Mouse (Mus musculus) kidney, postnatal 4 days (tissue): ENCODE results near the gene Gm3383.
"Not testable (repeated sequence)": the region's sequence is repeated elsewhere in the genome, so short reads cannot be mapped to it uniquely, and the experiment has no call there.

Experiments
- DNase-seq, 2 experiments: peaks; one replicate each; pipeline ENCODE4 v3.0.0; 2021; ENCODE audit warnings: mixed read lengths in 2 of 2

Gene Gm3383

GRCm38 (mm10) chr14:5807882-5808281 is at the start of gene Gm3383:
TSS of gene Gm3383 (minus strand) at chr14:5807982.
- DNase-seq = not testable (repeated sequence)

GRCm38 (mm10) chr14:5855911-5856310 is 48.1 kb upstream of the Gm3383 start:
- DNase-seq = peak in 1 of 2 experiments; percentile 0

GRCm38 (mm10) chr14:5830229-5830628 is 22.4 kb upstream of the Gm3383 start, which contains the start of gene Gm3424:
TSS of gene Gm3424 (minus strand) at chr14:5830329.
- not testable (repeated sequence) for DNase-seq

GRCm38 (mm10) chr14:5812699-5813356 is 5.0 kb upstream of the Gm3383 start:
- DNase-seq = not testable (repeated sequence)

DNA sequence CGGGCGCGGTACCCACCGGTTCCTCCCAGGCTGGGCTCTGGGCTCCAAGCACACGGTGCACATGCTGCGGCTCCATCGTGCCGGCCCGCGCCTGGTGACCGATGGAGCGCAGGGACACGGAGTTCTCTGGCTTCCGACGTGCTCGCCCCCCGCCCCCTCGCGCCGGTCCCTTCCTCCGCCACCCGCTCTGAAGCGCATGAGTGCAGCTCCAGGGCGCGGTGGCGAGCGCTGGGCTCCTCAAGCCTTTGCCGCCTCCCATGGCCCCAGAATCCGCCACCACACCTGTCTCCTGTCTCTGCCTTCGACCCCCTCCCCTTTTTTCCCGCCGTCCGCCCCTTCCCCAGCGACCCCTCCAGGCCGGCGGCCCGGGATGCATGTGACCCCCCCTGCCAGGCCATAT is 66.3 kb downstream of the Gm3383 start, which contains the start of gene Gm3373:
Gene Gm3373 (minus strand): TSS at position 101 of the 400 bp plus-strand sequence.
- not testable (repeated sequence) for DNase-seq

DNA sequence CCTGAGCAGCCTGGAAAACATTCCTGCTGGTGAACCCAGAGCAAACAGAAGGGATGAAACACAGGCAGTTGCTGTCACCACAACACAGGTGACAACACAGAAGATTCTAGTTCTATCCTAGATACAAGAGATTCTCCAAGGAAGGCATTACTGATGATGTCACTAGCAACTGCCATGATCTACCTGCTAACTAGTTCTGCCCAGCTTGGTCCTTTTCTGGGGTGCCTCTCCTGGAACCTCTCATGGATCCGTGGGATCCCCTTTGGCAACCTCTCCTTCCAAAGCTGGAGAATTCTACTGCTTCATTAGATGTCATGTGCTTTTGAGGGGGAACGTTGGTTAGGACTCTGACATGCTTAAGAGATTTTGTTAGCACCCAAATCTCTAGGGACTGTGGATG is 120.4 kb downstream of the Gm3383 start, which contains the start of gene Gm9603:
Gene Gm9603 (minus strand): TSS at position 101 of the 400 bp plus-strand sequence.
- DNase-seq = not testable (repeated sequence)

DNA sequence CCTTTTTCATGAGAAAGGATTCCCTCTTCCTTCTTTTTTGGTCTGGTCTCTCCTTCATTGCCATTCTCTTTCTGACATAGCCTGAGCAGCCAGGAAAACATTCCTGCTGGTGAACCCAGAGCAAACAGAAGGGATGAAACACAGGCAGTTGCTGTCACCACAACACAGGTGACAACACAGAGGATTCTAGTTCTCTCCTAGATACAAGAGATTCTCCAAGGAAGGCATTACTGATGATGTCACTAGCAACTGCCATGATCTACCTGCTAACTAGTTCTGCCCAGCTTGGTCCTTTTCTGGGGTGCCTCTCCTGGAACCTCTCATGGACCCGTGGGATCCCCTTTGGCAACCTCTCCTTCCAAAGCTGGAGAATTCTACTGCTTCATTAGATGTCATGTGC is 174.9 kb downstream of the Gm3383 start, which contains the start of gene Gm8265:
Gene Gm8265 (minus strand): TSS at position 101 of the 400 bp plus-strand sequence.
- not testable (repeated sequence) for DNase-seq
